Mouse (Mus musculus): ENCODE measurements around the gene Stra6l.

Stra6l gene

DNA sequence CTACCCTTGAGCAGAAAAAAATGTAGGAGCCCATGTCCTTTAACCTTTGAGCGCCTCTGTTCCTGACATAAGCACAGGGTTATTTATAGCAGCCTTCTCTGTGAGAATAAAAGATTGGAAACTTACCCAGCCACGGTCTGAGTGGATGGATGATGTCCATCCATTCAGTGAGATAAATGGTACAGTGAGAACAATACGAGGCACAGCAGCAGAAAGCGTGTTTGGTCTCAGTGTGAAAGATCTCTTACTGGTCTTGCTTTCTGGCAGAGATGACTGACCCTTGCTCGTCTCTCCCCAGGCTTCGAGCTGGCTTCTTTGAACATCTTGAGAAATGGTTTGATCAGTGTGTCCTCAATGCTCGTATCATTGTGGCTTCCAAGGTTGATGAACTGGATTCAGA, 68.6 kb downstream of the Stra6l start:
- DNase-seq (ENCODE audit: low spot score), result no peak

DNA sequence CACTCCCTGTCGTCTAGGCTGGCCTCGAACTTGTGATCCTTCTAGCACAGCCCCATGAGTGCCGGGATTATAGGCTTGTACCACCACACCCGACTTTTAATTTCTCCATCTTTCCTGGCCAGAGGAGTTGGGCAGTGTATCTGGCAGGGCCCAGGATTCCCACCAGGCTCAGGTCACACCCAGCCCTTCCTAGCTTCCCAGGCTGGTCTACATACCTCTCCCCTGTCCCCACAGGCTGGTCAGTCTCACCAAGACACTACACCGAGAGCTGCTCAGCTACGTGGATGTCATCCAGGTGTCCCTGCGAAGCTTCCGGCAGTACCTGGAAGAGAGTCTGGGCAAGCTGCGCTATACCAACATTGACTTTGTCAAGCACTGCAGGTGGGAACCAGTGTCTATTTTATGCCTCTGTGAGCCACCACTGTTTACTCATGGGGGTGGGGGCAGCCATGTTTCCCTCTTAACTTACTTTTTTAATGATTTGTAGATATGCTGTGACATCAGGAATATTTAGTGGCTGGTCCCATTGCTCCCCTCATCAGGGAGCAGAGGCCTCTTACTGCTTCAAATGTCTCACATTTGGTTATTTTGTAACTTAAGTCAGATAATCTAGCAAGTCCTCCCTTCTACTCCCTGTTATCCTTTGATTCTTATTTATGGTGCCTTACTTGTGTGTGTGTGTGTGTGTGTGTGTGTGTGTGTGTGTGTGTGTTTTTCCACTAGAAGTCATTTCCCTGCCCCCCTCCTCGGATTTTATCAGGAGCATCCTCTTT, 73.4 kb downstream of the Stra6l start:
- no peak for DNase-seq (ENCODE audit: low spot score)

DNA sequence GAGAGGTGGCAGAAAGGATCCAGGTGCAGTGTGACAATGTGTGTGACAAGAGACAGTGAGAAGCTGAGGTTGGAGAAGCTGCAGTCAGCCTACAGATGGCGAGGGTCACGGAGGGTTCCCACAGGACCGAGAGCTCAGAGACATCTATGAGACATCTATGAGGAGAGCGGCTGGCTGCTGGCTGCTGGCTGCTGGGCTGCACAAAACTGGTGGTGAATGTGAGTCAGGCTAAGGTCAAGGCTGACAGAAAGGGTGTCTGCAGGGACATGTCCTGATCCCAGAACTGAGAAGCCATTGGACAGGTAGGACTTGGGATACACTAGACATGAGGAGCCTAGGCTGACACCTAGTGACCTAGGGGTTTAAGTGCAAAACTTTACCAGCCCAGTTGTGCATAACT, 75.5 kb downstream of the Stra6l start:
- DNase-seq (ENCODE audit: low spot score), result no peak

DNA sequence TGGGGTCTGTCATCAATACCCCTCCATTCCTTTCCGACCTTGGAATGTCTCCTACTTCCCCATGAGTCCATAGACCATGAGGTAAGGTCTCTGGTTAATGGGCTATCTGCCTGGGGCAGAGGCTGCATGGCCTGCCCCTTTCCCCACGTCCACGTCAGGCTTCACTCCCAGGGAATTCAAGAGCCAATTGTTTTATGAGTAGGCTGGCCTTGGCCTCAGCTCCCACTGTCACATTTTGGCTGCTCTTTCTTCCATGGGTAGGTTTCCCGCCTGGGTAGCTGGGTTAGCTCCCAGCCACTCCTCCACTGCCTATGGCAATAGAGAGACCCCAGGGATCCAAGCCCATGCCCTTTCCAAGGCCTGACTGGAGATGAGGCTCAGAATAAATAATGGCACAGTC, 80.1 kb downstream of the Stra6l start:
- no peak for DNase-seq (ENCODE audit: low spot score)
